Mouse (Mus musculus) B cell, adult 67 days (primary cell): ENCODE measurements around the gene Cib3. TPM values are rescaled to one million over a fixed set of nuclear protein-coding genes. Genes with fewer than 3 reads are reported as not detected.

ENCODE experiments used
- total RNA-seq, 2 experiments: library from RNA; stranded (reverse); gene quantifications; 4 replicates each; pipeline ENCODE4 v1.2.4; 2023

Gene Cib3
- total RNA-seq: not detected

GRCm38 (mm10) chr8:72212751-72213150 is at the start of gene Cib3:
Cib3 (minus strand) TSS chr8:72212837.

GRCm38 (mm10) chr8:72239499-72240402 is 27.1 kb upstream of the Cib3 start, which contains the start of gene Ap1m1:
Ap1m1 (plus strand) TSS chr8:72240018.

GRCm38 (mm10) chr8:72219541-72220363 is 7.1 kb upstream of the Cib3 start, which contains the start of gene Fam32a:
Fam32a (plus strand) TSS chr8:72219730.

GRCm38 (mm10) chr8:72213536-72213935 is 899 bp upstream of the Cib3 start, which contains the start of gene Gm11034:
Gm11034 (minus strand) TSS chr8:72213636.

GRCm38 (mm10) chr8:72189417-72190214 is 23.0 kb downstream of the Cib3 start, which contains the start of gene Hsh2d:
Hsh2d (plus strand) TSS chr8:72189638.

GRCm38 (mm10) chr8:72160707-72161697 is 51.6 kb downstream of the Cib3 start, which contains the start of gene Rab8a:
Rab8a (plus strand) TSS chr8:72161200.

Other genes with a start within 250 kb of the Cib3 start
- gene Cyp4f18, start 203.2 kb downstream of the Cib3 start, total RNA-seq: 100 to 1,000 TPM; 194 to 214 TPM
- gene Olfr372, start 171.6 kb downstream of the Cib3 start, total RNA-seq: not detected
- not detected for gene Olfr373, start 129.7 kb downstream of the Cib3 start, total RNA-seq
- gene Olfr374, start 105.8 kb downstream of the Cib3 start, total RNA-seq: under 1 TPM; 0.09 to 0.27 TPM
- gene Tpm4, start 77.9 kb downstream of the Cib3 start, total RNA-seq: 100 to 1,000 TPM; 241 to 290 TPM
- gene Rab8a, start 51.6 kb downstream of the Cib3 start, total RNA-seq: 100 to 1,000 TPM; 152 to 153 TPM
- 10 to 100 TPM; 28.4 to 44.0 TPM for gene Hsh2d, start 23.2 kb downstream of the Cib3 start, total RNA-seq
- not detected for gene Gm11034, start 799 bp upstream of the Cib3 start, total RNA-seq
- gene Fam32a, start 6.9 kb upstream of the Cib3 start, total RNA-seq: 10 to 100 TPM; 69.0 to 86.6 TPM
- gene Ap1m1, start 27.2 kb upstream of the Cib3 start, total RNA-seq: 100 to 1,000 TPM; 204 to 217 TPM
- gene Gm10282, start 92.4 kb upstream of the Cib3 start, total RNA-seq: 10 to 100 TPM; 15.6 to 16.1 TPM
- gene Klf2, start 106.2 kb upstream of the Cib3 start, total RNA-seq: 1,000 to 10,000 TPM; 1,584 to 2,812 TPM
- 100 to 1,000 TPM; 105 to 107 TPM for gene Eps15l1, start 208.6 kb upstream of the Cib3 start, total RNA-seq
- gene Calr3, start 231.0 kb upstream of the Cib3 start, total RNA-seq: under 1 TPM; 0.42 to 0.49 TPM
- 10 to 100 TPM; 41.9 to 45.0 TPM for gene 1700030K09Rik, start 231.0 kb upstream of the Cib3 start, total RNA-seq